Mouse (Mus musculus): ENCODE measurements around the gene B4galnt2. TPM values are rescaled to one million over a fixed set of nuclear protein-coding genes. Genes with fewer than 3 reads are reported as not detected.
"Not testable (repeated sequence)": the region's sequence is repeated elsewhere in the genome, so short reads cannot be mapped to it uniquely, and the experiment has no call there.

The B4galnt2 gene
- polyA plus RNA-seq, 1 experiment from 2014 or later: not detected

DNA sequence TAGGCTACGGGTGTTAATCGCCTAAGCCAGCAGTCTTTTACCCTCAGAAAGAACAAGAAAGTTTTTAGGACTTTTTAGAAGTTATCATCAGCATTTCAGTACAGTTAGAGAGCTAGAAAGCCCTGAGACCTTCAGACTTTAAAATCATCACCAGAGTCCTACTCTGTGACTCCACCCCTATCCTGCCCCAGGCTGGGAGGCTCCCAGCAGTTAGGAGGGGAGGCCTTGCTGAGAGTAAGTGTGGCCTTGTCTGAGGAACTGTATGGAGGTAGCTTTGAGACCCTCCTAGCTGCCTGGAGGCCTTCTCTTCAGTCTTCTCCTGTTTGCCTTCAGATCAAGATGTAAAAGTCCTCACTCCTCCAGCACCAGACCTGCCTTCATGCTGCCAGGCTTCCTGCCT lies 9.5 kb upstream of the B4galnt2 start:
- ATAC-seq (ENCODE audit: insufficient number of reproducible peaks, low FRiP score, low TSS enrichment, low read depth): no peak
- Histone ChIP-seq H3K27ac (no peak overlapping the region), H3K36me3 (no peaks in the 10 kb centered on the region), H3K4me1 (no peaks in the 10 kb centered on the region), H3K27me3 (peaks cover 23% of the 10 kb centered on the region; the same call in 1 of the 2 replicates), H3K9ac (no peak overlapping the region), H3K4me3 (no peak overlapping the region), H3K9me3 (0 out of 2 replicates have a peak, but pooled peaks cover 5% of the 10 kb centered on the region), H3K4me2 (no peak overlapping the region)
- 17% methylated on average over 2 of the region's 2 CpGs for WGBS

DNA sequence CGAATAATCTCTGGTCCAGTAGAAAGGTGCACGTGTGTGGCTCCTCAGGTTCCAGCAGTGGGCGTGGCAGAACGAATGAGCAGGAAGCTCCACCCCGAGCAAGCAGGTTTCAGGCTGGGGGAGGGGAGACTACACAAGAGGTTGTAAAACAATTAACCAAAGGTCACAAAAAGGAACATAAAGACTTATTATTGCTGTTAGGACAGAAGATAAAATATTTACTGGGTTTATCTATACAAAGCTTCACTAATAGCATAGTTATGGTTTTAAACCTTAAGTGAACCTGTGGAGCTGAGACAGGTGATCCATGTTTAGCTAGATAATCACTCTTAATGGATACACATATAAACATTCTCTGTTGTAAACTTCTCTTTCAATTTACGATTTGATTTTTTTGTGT lies 8.8 kb upstream of the B4galnt2 start:
- WGBS: 6% methylated on average over 4 of the region's 6 CpGs
- not testable (repeated sequence) for H3K4me3 ChIP-seq; H3K27ac ChIP-seq; H3K4me2 ChIP-seq; H3K9me3 ChIP-seq; H3K9ac ChIP-seq; H3K4me1 ChIP-seq; H3K36me3 ChIP-seq; ATAC-seq (ENCODE audit: insufficient number of reproducible peaks, low FRiP score, low TSS enrichment, low read depth)
- peaks cover 28% of the 10 kb centered on the region; the same call in 1 of the 2 replicates for H3K27me3 ChIP-seq

DNA sequence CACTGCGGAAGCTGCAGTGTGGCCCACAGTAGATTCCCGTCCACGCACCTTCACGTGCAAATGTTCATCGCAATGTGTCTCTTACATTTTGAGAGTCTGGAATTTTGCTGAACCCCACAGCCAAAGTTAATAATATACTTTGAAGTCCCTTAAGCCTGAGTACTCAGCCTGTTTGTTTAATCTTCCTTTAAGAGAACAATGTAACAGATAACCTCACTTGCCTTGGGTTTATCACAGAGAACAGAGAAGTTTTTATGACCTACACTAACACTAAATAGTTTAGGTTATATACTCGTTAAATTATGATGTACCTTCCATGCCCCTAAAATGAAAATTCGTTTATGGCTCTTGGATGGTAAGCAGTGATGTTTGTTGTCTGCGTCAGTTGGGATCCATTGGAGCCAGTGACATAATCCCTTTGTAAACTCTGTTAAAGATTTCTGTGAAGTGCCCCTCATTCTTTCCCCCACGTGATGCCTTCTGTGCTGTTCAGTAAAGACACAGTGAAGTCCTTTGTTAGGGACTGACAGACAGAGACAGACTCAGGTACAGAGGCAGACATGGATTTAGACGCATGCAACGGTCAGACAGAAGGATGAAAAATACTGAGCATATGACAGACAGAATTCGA lies 7.4 kb upstream of the B4galnt2 start:
- 0 out of 2 replicates have a peak, but pooled peaks cover 5% of the 10 kb centered on the region for H3K9me3 ChIP-seq
- WGBS: 63% methylated on average over 12 of the region's 12 CpGs
- H3K36me3 ChIP-seq: no peaks in the 10 kb centered on the region
- H3K4me1 ChIP-seq: no peaks in the 10 kb centered on the region
- no peak for ATAC-seq (ENCODE audit: insufficient number of reproducible peaks, low FRiP score, low TSS enrichment, low read depth)
- H3K4me2 ChIP-seq: no peak overlapping the region
- no peak overlapping the region for H3K27ac ChIP-seq
- no peak overlapping the region for H3K4me3 ChIP-seq
- peaks cover 38% of the 10 kb centered on the region for H3K27me3 ChIP-seq
- no peak overlapping the region for H3K9ac ChIP-seq

DNA sequence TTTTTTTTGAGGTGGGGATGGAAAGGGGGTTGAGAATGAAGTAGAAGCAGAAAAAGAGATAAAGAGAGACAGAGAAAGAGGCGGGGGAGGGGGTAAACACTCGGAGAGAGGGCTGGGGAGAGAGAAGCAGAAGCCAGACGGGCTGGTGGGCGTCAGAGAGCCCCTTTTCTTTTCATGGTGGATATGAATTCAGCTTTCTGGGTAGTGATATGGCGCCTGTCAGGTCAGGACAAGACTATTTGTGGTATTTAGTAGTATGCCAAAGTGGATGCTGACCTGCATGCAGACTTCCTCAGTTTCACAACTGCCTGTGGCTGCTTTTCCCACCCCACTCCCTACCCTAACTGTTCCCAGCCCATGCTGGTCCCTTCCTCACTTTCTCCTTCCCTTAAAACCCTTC lies 1.7 kb upstream of the B4galnt2 start:
- Histone ChIP-seq H3K9ac (no peak overlapping the region), H3K4me3 (no peak overlapping the region), H3K9me3 (no peaks in the 10 kb centered on the region), H3K4me1 (peaks cover 18% of the 10 kb centered on the region), H3K36me3 (no peaks in the 10 kb centered on the region), H3K4me2 (no peak overlapping the region), H3K27ac (no peak overlapping the region), H3K27me3 (peaks cover 83% of the 10 kb centered on the region)
- 3% methylated on average over 5 of the region's 5 CpGs for whole genome bisulfite sequencing
- ATAC-seq (ENCODE audit: insufficient number of reproducible peaks, low FRiP score, low TSS enrichment, low read depth): no peak

DNA sequence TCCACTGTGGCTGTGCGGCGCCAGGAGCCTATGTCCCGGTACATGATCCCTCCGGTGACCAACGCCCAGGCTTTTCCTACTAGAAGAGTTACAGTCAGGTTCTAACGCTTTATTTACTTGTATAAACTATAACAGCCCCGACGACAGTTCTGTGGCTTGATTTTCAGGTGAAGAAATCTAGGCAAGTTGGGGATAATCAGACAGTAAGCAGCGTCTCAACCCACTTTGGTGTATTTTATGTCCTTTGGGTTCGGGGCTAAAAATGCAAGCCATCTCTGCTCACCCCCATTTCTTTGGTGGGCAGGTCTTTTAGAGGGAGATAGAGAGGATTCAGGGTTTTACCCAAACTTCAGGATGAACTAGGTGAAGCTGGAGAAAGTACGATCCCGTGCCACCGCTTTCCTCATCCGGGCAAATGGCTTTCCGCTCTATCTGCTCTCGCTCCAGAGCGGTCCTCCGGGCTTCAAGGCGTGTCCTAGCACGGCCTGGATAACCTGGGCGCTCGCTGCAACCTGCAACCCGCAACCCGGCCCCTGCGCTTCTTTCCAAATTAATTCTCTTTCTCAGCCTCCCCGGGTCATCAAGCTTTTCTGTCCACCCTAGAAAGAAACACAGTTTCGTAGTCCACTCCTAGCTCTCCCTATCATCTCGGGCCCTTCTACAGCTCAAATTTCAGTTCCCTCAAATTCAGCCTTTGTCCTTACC lies 467 bp upstream of the B4galnt2 start:
- Histone ChIP-seq H3K4me1 (peaks cover 18% of the 10 kb centered on the region), H3K36me3 (no peaks in the 10 kb centered on the region), H3K27me3 (peaks cover 81% of the 10 kb centered on the region), H3K9ac (no peak overlapping the region), H3K27ac (no peak overlapping the region), H3K9me3 (no peaks in the 10 kb centered on the region), H3K4me2 (peak overlapping the region; percentile 32), H3K4me3 (peak overlapping the region; percentile 16)
- 2% methylated on average over 28 of the region's 28 CpGs for WGBS
- ATAC-seq (ENCODE audit: insufficient number of reproducible peaks, low FRiP score, low TSS enrichment, low read depth): no peak

DNA sequence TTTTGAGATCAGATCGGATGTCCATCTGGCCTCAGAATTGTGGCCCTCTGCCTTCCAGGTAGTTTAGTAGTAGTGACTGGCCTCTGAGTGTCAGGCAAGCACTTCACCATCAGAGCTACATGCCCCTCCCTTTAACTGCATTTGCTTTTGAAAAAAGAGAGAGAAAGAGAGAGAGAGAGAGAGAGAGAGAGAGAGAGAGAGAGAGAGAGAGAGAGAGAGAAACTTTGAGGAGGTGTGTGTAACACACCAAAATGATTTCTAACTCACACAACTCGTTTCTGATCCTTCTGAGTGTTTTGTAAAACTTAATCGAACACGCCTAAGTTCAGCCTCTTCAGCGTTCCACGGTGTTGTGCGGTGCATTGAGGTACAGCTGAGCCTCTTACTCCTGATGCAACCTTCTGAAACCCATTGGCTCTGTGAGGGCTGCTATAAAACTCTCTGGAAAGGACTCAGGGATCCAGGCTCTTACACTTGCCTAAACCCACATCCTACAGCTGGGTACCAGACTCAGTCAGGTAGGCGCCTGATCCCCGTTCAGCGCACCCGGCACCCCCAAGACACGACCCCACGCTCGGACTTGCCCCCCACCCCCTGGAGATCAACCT lies 628 bp downstream of the B4galnt2 start:
- Histone ChIP-seq H3K36me3 (no peaks in the 10 kb centered on the region), H3K27me3 (peaks cover 80% of the 10 kb centered on the region), H3K27ac (no peak overlapping the region), H3K9ac (no peak overlapping the region), H3K4me2 (peak overlapping the region; percentile 32), H3K9me3 (no peaks in the 10 kb centered on the region), H3K4me1 (peaks cover 18% of the 10 kb centered on the region), H3K4me3 (peak overlapping the region; percentile 16)
- WGBS: 3% methylated on average over 14 of the region's 14 CpGs
- no peak for ATAC-seq (ENCODE audit: insufficient number of reproducible peaks, low FRiP score, low TSS enrichment, low read depth)

DNA sequence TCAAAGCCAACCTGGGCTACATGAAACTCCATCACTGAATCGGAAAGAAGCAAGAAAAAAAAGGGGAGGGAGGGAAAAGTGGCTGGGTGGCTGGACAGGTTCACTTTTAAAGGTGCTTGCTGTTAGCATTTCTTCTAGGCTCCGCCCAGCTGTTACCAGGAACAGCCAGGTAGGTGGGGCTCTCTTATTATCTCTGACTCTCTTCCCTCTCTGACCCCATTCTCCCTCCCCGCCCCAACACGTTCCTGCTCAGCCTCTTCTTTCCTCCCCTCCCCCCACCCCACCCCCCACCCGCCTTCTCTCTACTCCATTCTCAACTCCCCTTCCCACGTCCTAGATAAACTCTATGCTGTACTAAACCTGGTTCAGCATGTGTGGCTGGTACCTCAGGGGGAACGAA lies 3.1 kb downstream of the B4galnt2 start:
- H3K27me3 ChIP-seq: peaks cover 61% of the 10 kb centered on the region
- H3K36me3 ChIP-seq: no peaks in the 10 kb centered on the region
- H3K4me1 ChIP-seq: peaks cover 18% of the 10 kb centered on the region
- no peak for ATAC-seq (ENCODE audit: insufficient number of reproducible peaks, low FRiP score, low TSS enrichment, low read depth)
- H3K9me3 ChIP-seq: no peaks in the 10 kb centered on the region
- H3K9ac ChIP-seq: no peak overlapping the region
- WGBS: 21% methylated on average over 7 of the region's 7 CpGs
- H3K4me2 ChIP-seq: no peak overlapping the region
- no peak overlapping the region for H3K27ac ChIP-seq
- no peak overlapping the region for H3K4me3 ChIP-seq

DNA sequence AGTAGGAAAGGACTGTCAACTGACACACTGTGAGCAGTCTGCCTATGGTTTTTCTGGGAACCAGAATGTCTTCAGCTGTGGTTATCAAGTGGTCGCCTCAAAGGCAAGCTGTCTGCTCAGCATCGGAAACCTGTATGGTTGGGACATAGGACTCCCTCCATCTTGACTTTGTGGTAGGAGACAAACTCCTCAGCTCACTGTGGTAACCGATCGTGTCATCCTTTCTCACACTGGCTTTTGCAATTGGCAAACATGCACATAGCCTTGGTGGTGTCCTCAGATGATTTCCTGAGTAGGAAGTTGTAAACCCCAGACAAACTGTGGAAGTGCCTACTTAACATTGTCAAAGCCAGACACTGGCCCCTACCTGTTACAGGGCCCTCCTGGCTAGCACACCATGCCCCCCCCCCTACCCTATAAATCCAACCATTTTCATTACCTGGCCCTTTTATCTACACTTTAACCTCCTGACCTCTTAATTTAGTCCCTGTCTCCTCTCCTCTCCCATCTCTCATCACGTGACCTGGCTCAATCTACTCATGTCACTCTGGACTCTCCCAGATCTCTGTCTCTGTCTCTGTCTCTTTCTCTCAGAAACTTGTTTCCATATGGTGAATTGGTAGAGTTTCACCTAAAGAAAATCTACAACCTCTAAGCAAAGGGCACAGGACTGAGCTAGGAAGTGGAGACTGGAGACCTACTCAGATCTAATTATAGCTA lies 6.7 kb downstream of the B4galnt2 start:
- Histone ChIP-seq H3K9me3 (no peaks in the 10 kb centered on the region), H3K9ac (no peak overlapping the region), H3K4me2 (no peak overlapping the region), H3K4me3 (no peak overlapping the region), H3K27me3 (peaks cover 26% of the 10 kb centered on the region), H3K27ac (no peak overlapping the region), H3K36me3 (no peaks in the 10 kb centered on the region), H3K4me1 (no peaks in the 10 kb centered on the region)
- WGBS: 83% methylated on average over 5 of the region's 5 CpGs
- ATAC-seq (ENCODE audit: insufficient number of reproducible peaks, low FRiP score, low TSS enrichment, low read depth): no peak

DNA sequence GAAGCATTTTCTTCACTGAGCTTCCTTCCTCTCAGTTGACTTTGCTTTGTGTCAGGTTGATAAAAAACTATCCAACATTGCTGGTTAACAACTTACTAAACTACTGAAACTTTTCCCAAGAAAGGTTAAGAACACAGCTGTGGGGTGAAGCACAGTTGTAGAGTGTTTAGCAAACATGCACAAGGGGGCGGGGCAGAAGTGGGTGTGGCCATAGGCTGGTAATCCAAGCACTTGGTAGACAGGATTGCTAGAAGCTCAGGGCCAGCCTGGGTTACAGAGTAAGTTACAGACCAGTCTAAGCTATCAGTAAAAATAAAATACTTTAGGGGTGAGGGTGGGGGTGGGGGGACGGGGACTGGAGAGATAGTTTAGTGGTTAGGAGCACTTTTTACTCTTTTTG lies 10.4 kb downstream of the B4galnt2 start:
- H3K9ac ChIP-seq: no peak overlapping the region
- no peaks in the 10 kb centered on the region for H3K9me3 ChIP-seq
- no peak for ATAC-seq (ENCODE audit: insufficient number of reproducible peaks, low FRiP score, low TSS enrichment, low read depth)
- no peak overlapping the region for H3K4me2 ChIP-seq
- H3K4me3 ChIP-seq: no peak overlapping the region
- H3K36me3 ChIP-seq: no peaks in the 10 kb centered on the region
- WGBS: 64% methylated on average over 2 of the region's 2 CpGs
- peaks cover 2% of the 10 kb centered on the region; the same call in 1 of the 2 replicates for H3K27me3 ChIP-seq
- H3K4me1 ChIP-seq: no peaks in the 10 kb centered on the region
- no peak overlapping the region for H3K27ac ChIP-seq

DNA sequence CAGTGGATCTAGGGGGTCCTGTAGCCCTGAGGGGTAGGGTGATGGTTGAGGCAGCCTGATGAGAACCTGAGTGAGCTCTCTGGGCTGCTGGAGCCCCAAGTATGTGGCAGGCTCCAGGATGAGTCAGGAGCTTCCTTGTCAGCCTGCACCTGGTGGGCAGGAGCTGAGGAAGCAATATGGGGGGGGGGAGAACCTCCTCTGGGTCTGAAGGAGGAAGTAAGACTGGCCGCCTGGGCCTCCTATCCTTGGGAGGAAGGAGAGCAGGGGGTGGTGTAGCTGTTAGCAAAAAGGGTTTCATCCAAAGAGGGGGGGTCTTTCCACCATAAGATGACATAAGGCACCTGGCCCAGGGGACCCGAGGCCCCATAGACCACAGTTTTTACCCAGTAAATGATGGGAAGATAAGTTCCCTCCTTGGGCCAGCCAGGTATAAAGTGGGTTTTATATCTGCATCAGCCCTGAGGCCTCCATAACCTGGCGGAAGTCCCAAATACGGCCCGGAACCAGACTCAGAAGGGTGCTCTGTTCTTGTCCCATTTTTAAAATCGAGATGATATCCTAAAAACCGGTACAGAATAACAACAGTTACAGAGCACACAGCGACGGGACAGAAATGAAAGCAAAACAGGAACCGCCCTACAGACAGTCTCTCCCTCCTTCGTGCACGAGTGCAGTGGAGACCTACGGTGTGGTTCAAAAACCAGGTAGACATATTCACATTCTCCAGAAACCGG lies 18.1 kb downstream of the B4galnt2 start:
- H3K4me3 ChIP-seq: no peak overlapping the region
- ATAC-seq (ENCODE audit: insufficient number of reproducible peaks, low FRiP score, low TSS enrichment, low read depth): no peak
- no peaks in the 10 kb centered on the region for H3K9me3 ChIP-seq
- no peak overlapping the region for H3K27ac ChIP-seq
- no peaks in the 10 kb centered on the region for H3K36me3 ChIP-seq
- H3K9ac ChIP-seq: no peak overlapping the region
- H3K27me3 ChIP-seq: no peaks in the 10 kb centered on the region; the same call in 1 of the 2 replicates
- H3K4me1 ChIP-seq: no peaks in the 10 kb centered on the region
- H3K4me2 ChIP-seq: no peak overlapping the region
- 70% methylated on average over 14 of the region's 14 CpGs for WGBS

DNA sequence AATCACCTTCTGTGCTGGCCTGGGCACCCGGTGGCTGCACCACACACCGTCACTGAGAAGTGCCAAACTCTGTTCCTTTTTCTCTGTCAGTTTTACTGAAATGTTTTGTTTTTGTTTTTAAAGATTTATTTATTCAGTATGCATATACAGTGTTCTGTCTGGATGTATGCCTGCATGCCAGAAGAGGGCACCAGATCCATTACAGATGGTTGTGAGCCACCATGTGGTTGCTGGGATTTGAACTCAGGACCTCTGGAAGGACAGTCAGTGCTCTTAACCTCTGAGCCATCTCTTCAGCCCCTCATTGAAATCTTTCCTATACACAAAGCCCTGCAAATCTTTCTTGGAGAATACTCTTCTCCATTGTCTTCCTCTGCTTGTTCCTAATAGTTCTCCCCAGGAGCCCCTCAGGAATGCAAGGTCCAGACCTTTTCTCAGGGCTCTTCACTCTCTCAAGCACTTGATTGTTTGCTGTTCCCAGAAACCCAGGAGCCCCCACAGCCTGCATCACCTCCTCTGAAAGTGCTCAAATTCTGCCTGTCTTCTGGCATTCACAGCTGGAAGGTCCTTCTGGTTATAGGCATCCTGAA lies 24.1 kb downstream of the B4galnt2 start:
- H3K4me2 ChIP-seq: no peak overlapping the region

More for the DNA sequence above, 24.1 kb downstream of the B4galnt2 start:
- Histone ChIP-seq H3K4me3 (no peak overlapping the region), H3K9ac (no peak overlapping the region), H3K27ac (no peak overlapping the region), H3K9me3 (no peaks in the 10 kb centered on the region), H3K27me3 (0 out of 2 replicates have a peak, but pooled peaks cover 6% of the 10 kb centered on the region), H3K4me1 (no peaks in the 10 kb centered on the region), H3K36me3 (no peaks in the 10 kb centered on the region)
- ATAC-seq (ENCODE audit: insufficient number of reproducible peaks, low FRiP score, low TSS enrichment, low read depth): no peak
- 66% methylated on average over 2 of the region's 2 CpGs for WGBS

Measured in limb, embryonic 15.5 days (tissue).